Mouse (Mus musculus): Measurements from ENCODE around the gene Smarcc2. TPM values are rescaled to one million over a fixed set of nuclear protein-coding genes. Genes with fewer than 3 reads are reported as not detected.

The Smarcc2 gene
- polyA plus RNA-seq, 2 experiments, result 98.0 to 216 TPM

- Histone ChIP-seq H3K4me2 (replicated peaks; ENCODE audit: low read depth, low read length, severe bottlenecking) (peak overlapping the region; percentile 97), H3K27me3 (ENCODE audit: control insufficient read depth, insufficient read depth, low read length) (no peaks in the 10 kb centered on the region), H3K36me3 (ENCODE audit: control insufficient read depth, insufficient read depth, low read length) (peaks cover 39% of the 10 kb centered on the region), H3K9ac (ENCODE audit: low read depth, low read length, severe bottlenecking) (peak overlapping the region; percentile 70), H3K9me3 (ENCODE audit: control insufficient read depth, low read length) (no peaks in the 10 kb centered on the region), H3K4me3 (replicated peaks; ENCODE audit: low read length) (peak overlapping the region; percentile 72), H3K4me1 (ENCODE audit: control insufficient read depth, insufficient read depth, low read length) (peaks cover 24% of the 10 kb centered on the region), H3K27ac (replicated peaks; ENCODE audit: low read depth, low read length) (peak overlapping the region; percentile 89)
- 2% methylated on average over 14 of the region's 14 CpGs for WGBS
- ATAC-seq (ENCODE audit: low FRiP score, low read depth) (no peak), DNase-seq (ENCODE audit: low spot score) (peak; percentile 58)
- no peak for TF ChIP-seq POLR2A (IDR thresholded peaks at IDR 0.05; ENCODE audit: borderline replicate concordance, extremely low read depth, insufficient read depth, insufficient read length)
Observed at GRCm38 (mm10) chr10:128412055-128412381, 47.0 kb upstream of the Smarcc2 start.

- DNase-seq (ENCODE audit: low spot score), result no peak
- no peak for ATAC-seq (ENCODE audit: low FRiP score, low read depth)
- no peak for TF ChIP-seq POLR2A (IDR thresholded peaks at IDR 0.05; ENCODE audit: borderline replicate concordance, extremely low read depth, insufficient read depth, insufficient read length)
- H3K9me3 ChIP-seq (ENCODE audit: control insufficient read depth, low read length), result no peaks in the 10 kb centered on the region
- H3K4me3 ChIP-seq (replicated peaks; ENCODE audit: low read length), result peak overlapping the region; percentile 72
- peak overlapping the region; percentile 70 for H3K9ac ChIP-seq (ENCODE audit: low read depth, low read length, severe bottlenecking)
- WGBS, result 46% methylated on average over 1 of the region's 1 CpGs
- H3K4me2 ChIP-seq (replicated peaks; ENCODE audit: low read depth, low read length, severe bottlenecking), result peak overlapping the region; percentile 97
- H3K27me3 ChIP-seq (ENCODE audit: control insufficient read depth, insufficient read depth, low read length), result no peaks in the 10 kb centered on the region
- peak overlapping the region; percentile 89 for H3K27ac ChIP-seq (replicated peaks; ENCODE audit: low read depth, low read length)
- H3K36me3 ChIP-seq (ENCODE audit: control insufficient read depth, insufficient read depth, low read length), result peaks cover 45% of the 10 kb centered on the region
- H3K4me1 ChIP-seq (ENCODE audit: control insufficient read depth, insufficient read depth, low read length), result peaks cover 24% of the 10 kb centered on the region
Observed at GRCm38 (mm10) chr10:128412558-128412957, 46.5 kb upstream of the Smarcc2 start.

GRCm38 (mm10) chr10:128413076-128413475, 46.0 kb upstream of the Smarcc2 start:
- no peak overlapping the region for H3K9ac ChIP-seq (ENCODE audit: low read depth, low read length, severe bottlenecking)
- WGBS, result 56% methylated on average over 1 of the region's 1 CpGs
- no peaks in the 10 kb centered on the region for H3K27me3 ChIP-seq (ENCODE audit: control insufficient read depth, insufficient read depth, low read length)
- no peak for DNase-seq (ENCODE audit: low spot score)
- no peaks in the 10 kb centered on the region for H3K9me3 ChIP-seq (ENCODE audit: control insufficient read depth, low read length)
- peak overlapping the region; percentile 97 for H3K4me2 ChIP-seq (replicated peaks; ENCODE audit: low read depth, low read length, severe bottlenecking)
- H3K27ac ChIP-seq (replicated peaks; ENCODE audit: low read depth, low read length), result no peak overlapping the region
- H3K4me3 ChIP-seq (replicated peaks; ENCODE audit: low read length), result peak overlapping the region; percentile 72; the same call in 1 of the 2 replicates
- no peak for TF ChIP-seq POLR2A (IDR thresholded peaks at IDR 0.05; ENCODE audit: borderline replicate concordance, extremely low read depth, insufficient read depth, insufficient read length)
- peaks cover 24% of the 10 kb centered on the region for H3K4me1 ChIP-seq (ENCODE audit: control insufficient read depth, insufficient read depth, low read length)
- ATAC-seq (ENCODE audit: low FRiP score, low read depth), result no peak
- peaks cover 47% of the 10 kb centered on the region for H3K36me3 ChIP-seq (ENCODE audit: control insufficient read depth, insufficient read depth, low read length)

- no peak for DNase-seq (ENCODE audit: low spot score)
- Histone ChIP-seq H3K27me3 (ENCODE audit: control insufficient read depth, insufficient read depth, low read length) (no peaks in the 10 kb centered on the region), H3K4me2 (replicated peaks; ENCODE audit: low read depth, low read length, severe bottlenecking) (no peak overlapping the region), H3K4me3 (replicated peaks; ENCODE audit: low read length) (no peak overlapping the region), H3K9ac (ENCODE audit: low read depth, low read length, severe bottlenecking) (no peak overlapping the region), H3K27ac (replicated peaks; ENCODE audit: low read depth, low read length) (no peak overlapping the region), H3K9me3 (ENCODE audit: control insufficient read depth, low read length) (no peaks in the 10 kb centered on the region), H3K4me1 (ENCODE audit: control insufficient read depth, insufficient read depth, low read length) (peaks cover 20% of the 10 kb centered on the region), H3K36me3 (ENCODE audit: control insufficient read depth, insufficient read depth, low read length) (peaks cover 61% of the 10 kb centered on the region)
- TF ChIP-seq POLR2A (IDR thresholded peaks at IDR 0.05; ENCODE audit: borderline replicate concordance, extremely low read depth, insufficient read depth, insufficient read length), result no peak
- 92% methylated on average over 5 of the region's 5 CpGs for WGBS
- no peak for ATAC-seq (ENCODE audit: low FRiP score, low read depth)
Observed at GRCm38 (mm10) chr10:128414848-128415247, 44.2 kb upstream of the Smarcc2 start.

- no peak overlapping the region for H3K4me2 ChIP-seq (replicated peaks; ENCODE audit: low read depth, low read length, severe bottlenecking)
- ATAC-seq (ENCODE audit: low FRiP score, low read depth), result no peak
- no peak for TF ChIP-seq POLR2A (IDR thresholded peaks at IDR 0.05; ENCODE audit: borderline replicate concordance, extremely low read depth, insufficient read depth, insufficient read length)
- DNase-seq (ENCODE audit: low spot score), result no peak
- no peaks in the 10 kb centered on the region for H3K27me3 ChIP-seq (ENCODE audit: control insufficient read depth, insufficient read depth, low read length)
- 62% methylated on average over 5 of the region's 5 CpGs for WGBS
- H3K4me3 ChIP-seq (replicated peaks; ENCODE audit: low read length), result no peak overlapping the region
- peaks cover 76% of the 10 kb centered on the region for H3K36me3 ChIP-seq (ENCODE audit: control insufficient read depth, insufficient read depth, low read length)
- H3K4me1 ChIP-seq (ENCODE audit: control insufficient read depth, insufficient read depth, low read length), result no peaks in the 10 kb centered on the region
- no peak overlapping the region for H3K27ac ChIP-seq (replicated peaks; ENCODE audit: low read depth, low read length)
- no peaks in the 10 kb centered on the region for H3K9me3 ChIP-seq (ENCODE audit: control insufficient read depth, low read length)
- H3K9ac ChIP-seq (ENCODE audit: low read depth, low read length, severe bottlenecking), result no peak overlapping the region
Observed at GRCm38 (mm10) chr10:128422426-128422825, 36.6 kb upstream of the Smarcc2 start.

GRCm38 (mm10) chr10:128424604-128425003, 34.4 kb upstream of the Smarcc2 start:
- DNase-seq (ENCODE audit: low spot score), result no peak
- WGBS, result 32% methylated on average over 7 of the region's 7 CpGs
- H3K27me3 ChIP-seq (ENCODE audit: control insufficient read depth, insufficient read depth, low read length), result no peaks in the 10 kb centered on the region
- H3K27ac ChIP-seq (replicated peaks; ENCODE audit: low read depth, low read length), result no peak overlapping the region
- H3K4me1 ChIP-seq (ENCODE audit: control insufficient read depth, insufficient read depth, low read length), result no peaks in the 10 kb centered on the region
- H3K4me3 ChIP-seq (replicated peaks; ENCODE audit: low read length), result no peak overlapping the region
- no peak overlapping the region for H3K9ac ChIP-seq (ENCODE audit: low read depth, low read length, severe bottlenecking)
- H3K4me2 ChIP-seq (replicated peaks; ENCODE audit: low read depth, low read length, severe bottlenecking), result no peak overlapping the region
- H3K36me3 ChIP-seq (ENCODE audit: control insufficient read depth, insufficient read depth, low read length), result peaks cover 68% of the 10 kb centered on the region
- ATAC-seq (ENCODE audit: low FRiP score, low read depth), result no peak
- H3K9me3 ChIP-seq (ENCODE audit: control insufficient read depth, low read length), result no peaks in the 10 kb centered on the region
- no peak for TF ChIP-seq POLR2A (IDR thresholded peaks at IDR 0.05; ENCODE audit: borderline replicate concordance, extremely low read depth, insufficient read depth, insufficient read length)
